Mouse (Mus musculus) heart, adult 8-10 months (tissue): ENCODE results near the gene Pef1. TPM values are rescaled to one million over a fixed set of nuclear protein-coding genes. Genes with fewer than 3 reads are reported as not detected.

ENCODE experiments used
- DNase-seq: peaks from one replicate; pipeline ENCODE4 v3.0.0; 2022; ENCODE audit warnings: low spot score
- total RNA-seq, 4 experiments: library from RNA; stranded (reverse); gene quantifications; 2 replicates each; pipeline ENCODE4 v1.2.4; 2022

Pef1 gene
- total RNA-seq, 4 experiments from 2014 or later, result 31.1 to 42.7 (median 38.2) TPM

DNA sequence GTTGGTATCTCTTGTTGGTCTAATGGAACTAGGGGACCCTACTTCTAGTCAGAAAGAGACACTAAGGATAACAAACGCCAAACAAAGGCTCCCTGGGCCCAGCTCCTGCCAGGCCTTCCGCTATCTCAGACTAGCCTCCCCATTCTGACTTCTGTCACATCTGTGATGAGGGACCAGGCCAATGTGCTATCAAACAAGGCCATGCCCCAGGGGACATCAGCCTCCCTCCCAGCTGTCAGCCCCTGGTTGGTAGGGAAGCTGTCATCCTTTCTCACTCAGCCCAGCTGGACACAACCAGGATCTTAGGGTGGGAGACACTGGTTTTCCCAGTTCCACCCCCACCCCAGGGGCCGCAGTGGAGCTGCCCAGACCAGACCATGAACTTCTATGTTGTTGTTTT lies 7.2 kb upstream of the Pef1 start:
- DNase-seq, result no peak

GRCm38 (mm10) chr4:130101183-130101582 lies 1.2 kb upstream of the Pef1 start:
- DNase-seq, result no peak

DNA sequence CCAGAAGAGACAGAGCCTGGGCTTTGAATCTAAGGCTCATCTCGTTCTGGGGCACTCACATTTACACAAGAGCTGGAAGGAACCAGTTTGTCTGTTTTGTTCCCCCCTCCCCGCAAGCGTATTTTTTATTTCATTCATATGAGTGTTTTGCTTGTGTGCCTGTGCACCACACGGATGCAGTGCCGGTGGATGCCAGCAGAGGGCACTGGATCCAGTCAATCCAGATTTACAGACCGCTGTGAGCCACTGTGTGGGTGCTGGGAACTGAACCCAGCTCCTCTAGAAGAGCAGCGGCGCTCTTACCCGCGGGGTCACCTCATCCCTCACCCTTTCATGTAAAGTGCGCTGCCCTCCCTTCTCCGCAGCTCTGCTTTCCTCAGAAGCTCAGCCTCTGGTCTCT lies 1.3 kb downstream of the Pef1 start:
- DNase-seq, result no peak

DNA sequence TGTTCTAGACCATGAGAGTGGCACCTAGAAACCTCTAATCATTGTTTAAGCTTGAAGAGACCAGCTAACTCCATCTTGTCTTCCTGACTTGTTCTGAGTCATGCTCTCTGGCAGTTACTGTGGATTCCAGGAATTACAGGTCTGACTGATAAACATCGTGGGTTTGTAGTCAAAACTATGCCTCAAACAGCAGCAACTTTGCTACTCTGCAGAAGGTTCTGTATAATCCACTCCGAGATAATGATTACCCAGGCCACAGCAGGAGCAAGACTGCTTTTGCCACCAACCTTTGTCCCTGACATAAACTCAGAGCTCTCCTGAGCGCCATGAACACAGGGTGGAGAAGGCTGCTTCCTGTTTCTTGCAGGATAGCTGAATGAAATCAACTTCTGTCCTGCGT lies 2.2 kb downstream of the Pef1 start:
- DNase-seq, result no peak

DNA sequence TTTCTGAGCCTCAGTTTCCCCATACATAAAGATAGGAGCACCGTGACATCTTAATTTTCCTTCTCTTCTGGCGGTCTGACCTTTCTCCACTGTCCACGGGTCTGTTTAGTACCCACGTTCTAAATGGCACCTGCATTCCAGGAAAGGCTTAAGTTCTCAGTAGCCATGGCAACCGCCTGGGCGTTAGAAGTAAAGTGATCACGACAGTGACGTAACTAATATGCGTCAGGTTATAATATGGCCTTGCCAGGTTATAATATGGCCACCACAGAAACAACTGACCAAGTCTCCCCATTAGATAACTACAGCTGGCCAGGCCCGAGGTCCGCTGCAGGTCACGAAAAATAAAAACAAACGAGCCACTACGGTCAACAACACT lies 4.7 kb downstream of the Pef1 start:
- DNase-seq, result no peak

GRCm38 (mm10) chr4:130107444-130108131 lies 5.2 kb downstream of the Pef1 start:
- DNase-seq, result peak; percentile 100

GRCm38 (mm10) chr4:130108929-130109328 lies 6.6 kb downstream of the Pef1 start:
- DNase-seq, result no peak

DNA sequence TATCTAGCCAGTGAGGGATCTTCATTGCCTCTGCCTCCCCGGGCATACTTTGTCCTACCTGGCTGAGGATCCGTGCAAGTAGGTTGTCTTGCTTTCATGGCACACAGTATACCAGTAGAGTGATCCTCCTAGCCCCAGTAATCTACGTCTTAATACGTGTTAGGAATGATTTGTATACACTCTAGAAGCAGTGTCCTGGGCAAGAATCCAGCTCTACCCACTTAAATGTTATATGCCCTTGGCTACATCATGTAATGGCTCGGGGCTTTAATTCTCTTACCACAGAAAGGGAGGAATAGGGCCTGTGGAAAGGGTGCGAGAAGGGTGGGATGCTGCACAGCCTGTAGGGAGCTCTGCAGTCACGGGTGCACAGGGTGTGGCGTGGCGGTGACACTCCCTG lies 7.3 kb downstream of the Pef1 start:
- DNase-seq, result no peak

- no peak for DNase-seq
These were observed 7.7 kb downstream of the Pef1 start for GRCm38 (mm10) chr4:130110091-130110490.

GRCm38 (mm10) chr4:130112299-130112698 lies 9.9 kb downstream of the Pef1 start:
- DNase-seq, result peak; percentile 48

- no peak for DNase-seq
These were observed 10.4 kb downstream of the Pef1 start for GRCm38 (mm10) chr4:130112732-130113131.

- DNase-seq, result no peak
These were observed 18.4 kb downstream of the Pef1 start for GRCm38 (mm10) chr4:130120752-130121151.

DNA sequence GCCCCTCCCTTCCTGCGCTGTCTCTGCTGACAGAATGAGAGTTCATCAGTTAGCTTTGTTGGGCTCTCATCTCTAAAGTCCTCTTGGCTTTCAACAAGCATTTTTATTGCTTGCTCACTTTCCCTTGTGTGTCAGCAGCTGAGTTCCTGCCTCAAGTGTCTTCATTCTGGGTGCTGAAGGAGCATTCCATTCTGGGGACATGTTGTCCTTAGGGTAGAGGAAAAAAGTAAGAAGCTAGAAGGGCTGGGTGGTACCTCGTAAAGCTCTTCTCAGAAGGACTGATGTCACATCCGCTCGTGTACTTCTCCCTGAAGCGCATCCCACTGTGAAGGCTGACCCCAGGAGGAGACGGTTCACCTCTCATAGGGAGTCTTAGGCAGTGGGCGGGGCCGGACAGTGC lies 19.2 kb downstream of the Pef1 start:
- no peak for DNase-seq

DNA sequence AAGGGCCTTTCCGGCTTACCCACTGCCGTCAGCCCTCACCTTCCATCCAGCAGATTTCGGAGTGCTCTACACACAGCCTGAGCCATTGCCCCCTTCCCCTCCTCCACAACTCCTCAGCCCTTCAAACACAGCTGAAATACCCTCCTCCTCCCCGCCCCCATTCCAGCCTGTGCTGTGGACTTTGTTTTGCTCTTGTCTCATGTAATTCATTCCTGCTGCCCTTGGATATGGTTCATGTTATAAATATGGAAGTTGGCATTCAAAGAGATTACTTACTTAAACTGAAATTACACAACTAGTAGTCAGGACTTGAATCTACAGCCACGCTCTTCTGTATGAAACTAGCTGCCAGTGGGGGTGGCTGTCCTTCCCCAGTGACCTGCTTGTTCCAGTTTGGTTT lies 20.7 kb downstream of the Pef1 start:
- DNase-seq, result no peak

- DNase-seq, result no peak
These were observed 21.8 kb downstream of the Pef1 start for GRCm38 (mm10) chr4:130124110-130124509.

GRCm38 (mm10) chr4:130125164-130125563 lies 22.8 kb downstream of the Pef1 start:
- no peak for DNase-seq

DNA sequence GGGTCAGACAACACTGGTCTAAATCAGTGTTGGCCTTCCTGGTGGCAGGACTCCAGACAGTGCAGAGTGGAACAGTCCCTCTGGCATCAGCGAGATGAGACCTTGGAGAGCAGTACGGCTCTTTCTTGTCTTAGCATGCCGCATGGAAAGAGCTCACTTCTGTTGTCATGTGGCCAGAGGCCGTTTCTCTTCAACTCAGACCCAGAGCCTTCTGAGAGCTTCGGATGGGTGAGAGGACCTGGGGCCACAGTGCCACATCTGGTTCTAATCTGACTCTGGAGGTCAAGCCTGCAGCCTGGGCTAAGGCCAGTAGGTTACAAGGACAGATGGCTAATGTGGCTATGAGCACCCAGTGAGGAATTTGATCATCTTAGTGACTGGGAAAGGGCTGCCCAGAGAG lies 23.6 kb downstream of the Pef1 start:
- DNase-seq, result no peak

- no peak for DNase-seq
These were observed 26.5 kb downstream of the Pef1 start for GRCm38 (mm10) chr4:130128907-130129306.

- DNase-seq, result no peak
These were observed 27.7 kb downstream of the Pef1 start for GRCm38 (mm10) chr4:130130082-130130481.

- DNase-seq, result no peak
These were observed 28.4 kb downstream of the Pef1 start for GRCm38 (mm10) chr4:130130641-130131350.

DNA sequence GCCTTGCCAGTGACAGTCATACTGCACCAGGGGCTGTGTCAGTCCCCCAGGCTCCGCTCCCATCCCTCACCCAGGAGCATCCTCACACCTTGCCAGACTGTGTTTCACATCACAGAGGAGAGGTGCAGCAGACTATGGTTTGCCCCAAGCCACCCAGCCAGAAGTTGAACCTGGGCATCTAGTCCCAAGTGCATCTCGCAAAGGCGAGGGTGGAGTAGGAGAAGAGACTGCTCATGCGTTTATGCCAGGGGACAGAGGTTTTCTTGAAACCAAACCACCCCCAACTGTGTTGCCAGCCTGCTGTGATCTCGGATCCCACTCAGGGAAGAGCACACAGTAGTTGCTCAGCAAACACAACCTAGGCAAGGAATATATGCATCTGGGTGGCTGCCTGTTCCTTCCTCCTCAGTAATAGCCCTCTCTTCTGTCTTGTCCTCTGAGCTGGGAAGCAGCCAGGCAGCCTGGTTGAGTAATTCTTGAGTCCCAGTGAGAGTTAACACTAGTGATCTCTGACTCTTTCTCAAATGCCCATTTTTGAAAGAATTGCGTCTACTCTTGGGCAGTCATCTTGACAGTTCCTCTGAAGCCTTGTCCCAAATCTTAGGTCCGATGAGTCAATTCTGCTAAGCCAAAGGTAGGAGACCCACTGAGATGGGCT lies 29.2 kb downstream of the Pef1 start:
- DNase-seq, result no peak

DNA sequence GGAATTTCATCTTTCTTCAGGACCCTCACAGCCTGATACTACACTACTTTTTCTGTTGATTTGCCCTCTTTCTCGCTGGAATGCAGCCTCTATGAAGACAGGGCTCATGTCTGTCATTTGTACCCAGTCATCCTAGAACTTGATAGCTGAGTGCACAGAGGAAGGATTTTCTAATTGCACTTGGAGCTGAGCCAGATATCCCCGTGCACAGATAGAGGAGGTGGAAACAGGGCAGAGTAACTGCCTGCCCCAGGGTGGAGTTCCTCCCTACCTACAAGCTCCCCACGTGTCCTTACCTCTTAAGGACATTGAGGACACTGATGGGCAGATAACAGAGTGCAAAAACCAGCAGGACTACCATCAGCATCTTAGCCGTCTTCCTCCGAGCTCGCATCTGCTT lies 31.0 kb downstream of the Pef1 start:
- no peak for DNase-seq
